Mouse (Mus musculus): ENCODE measurements around the gene Prr13. TPM values are rescaled to one million over a fixed set of nuclear protein-coding genes. Genes with fewer than 3 reads are reported as not detected.

Prr13 gene
- polyA plus RNA-seq, 1 experiment from 2014 or later, result 76.0 TPM

DNA sequence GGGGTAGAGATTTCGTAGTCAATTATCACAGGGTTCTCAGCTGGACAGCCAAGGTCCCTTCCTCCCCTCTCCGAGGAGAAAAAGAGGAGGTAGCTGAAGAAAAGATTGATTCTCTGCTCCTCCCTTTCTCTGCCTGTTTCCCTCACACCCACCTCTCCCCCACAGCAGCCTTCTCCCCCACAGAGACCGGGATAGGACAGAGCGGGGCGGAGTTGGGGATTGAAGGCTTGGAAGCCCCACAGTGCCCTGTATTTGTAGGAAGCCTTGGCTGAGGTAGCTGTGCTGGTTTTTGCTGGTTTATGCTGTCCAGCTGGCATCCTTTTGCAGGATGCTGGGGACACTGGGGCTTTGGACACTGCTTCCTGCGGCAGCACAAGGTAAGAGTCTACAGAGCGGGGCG is 13.7 kb upstream of the Prr13 start, which contains the start of gene Amhr2:
TSS of gene Amhr2 (plus strand) at position 222 of the 400 bp plus-strand sequence.
- 71% methylated on average over 8 of the region's 8 CpGs for WGBS (ENCODE audit: insufficient replicate concordance)

DNA sequence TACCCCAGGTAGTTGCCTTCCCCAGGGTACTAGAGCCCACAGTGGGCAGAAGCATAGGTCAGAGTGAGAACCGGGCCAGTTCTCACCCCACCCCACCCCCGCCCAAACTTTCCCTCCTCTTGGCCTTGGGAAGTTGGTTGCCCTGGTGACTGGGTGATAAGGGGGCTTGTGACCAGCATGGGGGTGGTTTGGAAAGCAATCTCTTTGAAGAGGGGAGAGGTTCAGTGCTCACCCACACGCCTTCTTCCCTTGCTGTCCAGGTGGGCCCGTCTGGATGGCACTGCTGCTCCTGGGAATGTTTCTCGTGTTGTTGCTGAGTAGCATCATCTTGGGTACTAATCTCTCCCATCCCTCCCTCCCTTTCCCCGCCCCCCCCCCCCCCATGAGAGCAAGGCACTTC is 12.4 kb upstream of the Prr13 start:
- TF ChIP-seq EP300 (IDR thresholded peaks at IDR 0.05; ENCODE audit: low read depth) (no peak), CTCF (IDR thresholded peaks at IDR 0.05; ENCODE audit: low read depth) (no peak)
- Histone ChIP-seq H3K9me3 (ENCODE audit: low read length) (no peaks in the 10 kb centered on the region), H3K9ac (replicated peaks) (no peak overlapping the region), H3K4me2 (ENCODE audit: low read depth, low read length) (no peak overlapping the region), H3K36me3 (replicated peaks; ENCODE audit: insufficient read depth, low read length) (no peaks in the 10 kb centered on the region), H3K4me3 (ENCODE audit: low read depth, low read length) (no peak overlapping the region), H3K27me3 (ENCODE audit: insufficient read depth, low read length) (no peaks in the 10 kb centered on the region), H3K4me1 (ENCODE audit: insufficient read depth) (no peaks in the 10 kb centered on the region), H3K27ac (ENCODE audit: low read depth) (no peak overlapping the region)
- no peak for ATAC-seq
- no peak for DNase-seq
- WGBS (ENCODE audit: insufficient replicate concordance), result 39% methylated on average over 5 of the region's 6 CpGs

More for the DNA sequence above, 13.7 kb upstream of the Prr13 start, which contains the start of gene Amhr2:
- Histone ChIP-seq H3K9ac (replicated peaks) (no peak within 1 kb of the TSS), H3K4me2 (ENCODE audit: low read depth, low read length) (no peak within 1 kb of the TSS), H3K4me1 (ENCODE audit: insufficient read depth) (no peaks in the 10 kb centered on the region), H3K27ac (ENCODE audit: low read depth) (no peak within 1 kb of the TSS), H3K4me3 (ENCODE audit: low read depth, low read length) (no peak within 1 kb of the TSS), H3K27me3 (ENCODE audit: insufficient read depth, low read length) (no peaks in the 10 kb centered on the region), H3K36me3 (replicated peaks; ENCODE audit: insufficient read depth, low read length) (no peaks in the 10 kb centered on the region), H3K9me3 (ENCODE audit: low read length) (no peaks in the 10 kb centered on the region)
- DNase-seq, result no peak
- TF ChIP-seq CTCF (IDR thresholded peaks at IDR 0.05; ENCODE audit: low read depth), result no peak
- TF ChIP-seq EP300 (IDR thresholded peaks at IDR 0.05; ENCODE audit: low read depth), result no peak
- no peak for ATAC-seq

GRCm38 (mm10) chr15:102449366-102449765 is 9.5 kb upstream of the Prr13 start:
- H3K9ac ChIP-seq (replicated peaks), result no peak overlapping the region
- no peak for TF ChIP-seq CTCF (IDR thresholded peaks at IDR 0.05; ENCODE audit: low read depth)
- no peak for TF ChIP-seq EP300 (IDR thresholded peaks at IDR 0.05; ENCODE audit: low read depth)
- 68% methylated on average over 8 of the region's 8 CpGs for WGBS (ENCODE audit: insufficient replicate concordance)
- no peak for DNase-seq
- no peak overlapping the region for H3K4me3 ChIP-seq (ENCODE audit: low read depth, low read length)
- no peaks in the 10 kb centered on the region for H3K9me3 ChIP-seq (ENCODE audit: low read length)
- no peak overlapping the region for H3K27ac ChIP-seq (ENCODE audit: low read depth)
- no peaks in the 10 kb centered on the region for H3K27me3 ChIP-seq (ENCODE audit: insufficient read depth, low read length)
- no peak overlapping the region for H3K4me2 ChIP-seq (ENCODE audit: low read depth, low read length)
- no peak for ATAC-seq
- no peaks in the 10 kb centered on the region for H3K4me1 ChIP-seq (ENCODE audit: insufficient read depth)
- no peaks in the 10 kb centered on the region for H3K36me3 ChIP-seq (replicated peaks; ENCODE audit: insufficient read depth, low read length)

- no peak overlapping the region for H3K9ac ChIP-seq (replicated peaks)
- no peaks in the 10 kb centered on the region for H3K9me3 ChIP-seq (ENCODE audit: low read length)
- no peaks in the 10 kb centered on the region for H3K27me3 ChIP-seq (ENCODE audit: insufficient read depth, low read length)
- H3K4me1 ChIP-seq (ENCODE audit: insufficient read depth), result no peaks in the 10 kb centered on the region
- TF ChIP-seq EP300 (IDR thresholded peaks at IDR 0.05; ENCODE audit: low read depth), result no peak
- no peak for TF ChIP-seq CTCF (IDR thresholded peaks at IDR 0.05; ENCODE audit: low read depth)
- WGBS (ENCODE audit: insufficient replicate concordance), result 31% methylated on average over 7 of the region's 7 CpGs
- ATAC-seq (peak; percentile 86), DNase-seq (peak; percentile 45)
- H3K36me3 ChIP-seq (replicated peaks; ENCODE audit: insufficient read depth, low read length), result no peaks in the 10 kb centered on the region
- H3K4me2 ChIP-seq (ENCODE audit: low read depth, low read length), result peak overlapping the region; percentile 49
- no peak overlapping the region for H3K4me3 ChIP-seq (ENCODE audit: low read depth, low read length)
- H3K27ac ChIP-seq (ENCODE audit: low read depth), result peak overlapping the region; percentile 13
These were observed 7.9 kb upstream of the Prr13 start for GRCm38 (mm10) chr15:102450928-102451327.

- no peak overlapping the region for H3K4me2 ChIP-seq (ENCODE audit: low read depth, low read length)
- no peaks in the 10 kb centered on the region for H3K9me3 ChIP-seq (ENCODE audit: low read length)
- no peaks in the 10 kb centered on the region for H3K4me1 ChIP-seq (ENCODE audit: insufficient read depth)
- TF ChIP-seq EP300 (IDR thresholded peaks at IDR 0.05; ENCODE audit: low read depth) (no peak), CTCF (IDR thresholded peaks at IDR 0.05; ENCODE audit: low read depth) (no peak)
- ATAC-seq (no peak), DNase-seq (no peak)
- no peaks in the 10 kb centered on the region for H3K36me3 ChIP-seq (replicated peaks; ENCODE audit: insufficient read depth, low read length)
- 82% methylated on average over 26 of the region's 26 CpGs for WGBS (ENCODE audit: insufficient replicate concordance)
- no peak overlapping the region for H3K4me3 ChIP-seq (ENCODE audit: low read depth, low read length)
- H3K9ac ChIP-seq (replicated peaks), result no peak overlapping the region
- no peaks in the 10 kb centered on the region for H3K27me3 ChIP-seq (ENCODE audit: insufficient read depth, low read length)
- no peak overlapping the region for H3K27ac ChIP-seq (ENCODE audit: low read depth)
These were observed 7.0 kb upstream of the Prr13 start for GRCm38 (mm10) chr15:102451666-102452430.

DNA sequence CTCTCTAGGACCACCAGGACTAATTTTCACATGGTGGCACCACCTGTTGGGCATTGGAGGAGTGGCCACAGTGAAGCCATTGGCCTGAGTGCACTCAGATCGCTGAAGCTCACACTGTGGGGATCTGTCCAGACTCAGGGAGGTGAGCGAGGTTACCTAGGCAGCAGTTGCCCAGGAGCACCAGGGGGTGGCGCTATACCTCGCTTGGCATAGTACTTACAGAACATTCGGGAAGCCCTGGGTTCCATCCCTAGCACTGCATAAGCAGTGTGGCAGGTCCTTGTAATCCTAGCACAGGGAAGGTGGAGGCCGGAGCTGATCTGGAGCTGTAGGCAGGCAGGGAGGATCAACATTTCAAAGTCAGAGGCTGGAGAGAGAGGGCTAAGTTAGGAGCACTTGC is 2.8 kb upstream of the Prr13 start:
- no peaks in the 10 kb centered on the region for H3K36me3 ChIP-seq (replicated peaks; ENCODE audit: insufficient read depth, low read length)
- H3K4me3 ChIP-seq (ENCODE audit: low read depth, low read length), result no peak overlapping the region
- no peak overlapping the region for H3K9ac ChIP-seq (replicated peaks)
- ATAC-seq, result no peak
- H3K9me3 ChIP-seq (ENCODE audit: low read length), result no peaks in the 10 kb centered on the region
- H3K27ac ChIP-seq (ENCODE audit: low read depth), result no peak overlapping the region
- peak; percentile 66 for DNase-seq
- no peaks in the 10 kb centered on the region for H3K27me3 ChIP-seq (ENCODE audit: insufficient read depth, low read length)
- WGBS (ENCODE audit: insufficient replicate concordance), result 53% methylated on average over 6 of the region's 6 CpGs
- TF ChIP-seq EP300 (IDR thresholded peaks at IDR 0.05; ENCODE audit: low read depth) (no peak), CTCF (IDR thresholded peaks at IDR 0.05; ENCODE audit: low read depth) (peak; percentile 79)
- peaks cover 27% of the 10 kb centered on the region for H3K4me1 ChIP-seq (ENCODE audit: insufficient read depth)
- no peak overlapping the region for H3K4me2 ChIP-seq (ENCODE audit: low read depth, low read length)
